Mouse (Mus musculus) Patski (cell line): ENCODE data around the gene Fam129b. TPM values are rescaled to one million over a fixed set of nuclear protein-coding genes. Genes with fewer than 3 reads are reported as not detected.
A peak's percentile ranks its signal among the peaks of the same experiment; 100 is the strongest.

ENCODE experiments used
- ATAC-seq: fragments of 100-300 bp; one replicate; pipeline ENCODE4 v1.8.0; 2021
- CTCF ChIA-PET: fragments of 350-600 bp; sonication (Branson Sonifier 250); formaldehyde crosslinking; loops from one replicate; lab custom pipeline; 2022; ENCODE audit warnings: inconsistent platforms; lab: Charles Lee
- POLR2A ChIA-PET: fragments of 350-600 bp; sonication (Branson Sonifier 250); formaldehyde crosslinking; loops from one replicate; lab custom pipeline; 2022; ENCODE audit warnings: antibody characterized with exemption, inconsistent platforms; lab: Charles Lee
- DNase-seq: peaks from one replicate; pipeline ENCODE4 v3.0.0-alpha.2; 2011; ENCODE audit warnings: low read depth, low spot score
- H3K27me3 ChIP-seq: fragments of 371-371 bp; one replicate; pipeline ENCODE4 v1.5.1; 2021
- CTCF ChIP-seq: fragments of 100-300 bp; IDR thresholded peaks from one replicate; pipeline ENCODE4 v1.5.1; 2021
- in situ Hi-C: fragments of 300-500 bp; cut with MboI; formaldehyde crosslinking; loops from 3 replicates; pipeline ENCODE4 v1.11.1; 2018; ENCODE audit warnings: low pct_unique_long_range_greater_than_20kb, mixed read lengths
- polyA plus RNA-seq: library from polyadenylated mRNA; unstranded; gene quantifications from one replicate; pipeline ENCODE4 v1.2.3, GENCODE M21; 2021

The Fam129b gene
- polyA plus RNA-seq, 1 experiment from 2014 or later, result 170 TPM

DNA sequence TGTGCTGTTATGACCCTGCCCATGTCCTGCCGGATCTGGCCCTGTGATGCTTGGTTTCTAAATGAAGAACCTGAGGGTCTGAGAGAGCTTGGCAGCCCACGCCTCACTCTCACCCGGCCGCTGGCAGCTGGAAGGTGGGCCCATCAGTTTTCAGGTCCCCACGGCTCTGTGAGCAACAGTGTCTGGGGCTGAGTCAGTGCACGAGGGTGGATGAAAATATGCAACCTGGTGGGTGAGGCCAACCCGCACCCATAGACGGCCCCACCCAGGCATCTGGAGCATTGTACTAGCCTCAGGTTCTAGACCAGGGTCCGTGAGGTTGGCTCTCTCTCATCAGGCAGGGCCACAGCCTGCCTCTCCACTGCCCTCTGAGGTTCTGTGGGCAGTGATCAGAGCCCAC, 26.2 kb downstream of the Fam129b start:
- in situ Hi-C loops, result no loop called here
- DNase-seq (no peak), ATAC-seq (no peak)
- CTCF ChIA-PET, result interaction anchor here (1.4 kb wide), 1 partner anchor 10 kb away, joined by 4 read pairs; no protein-coding TSS in a partner anchor
- POLR2A ChIA-PET, result interaction anchor here (0.7 kb wide), 1 partner anchor 120 kb away, joined by 4 read pairs; no protein-coding TSS in a partner anchor
- H3K27me3 ChIP-seq, result no peaks in the 10 kb centered on the region
- no peak for TF ChIP-seq CTCF

DNA sequence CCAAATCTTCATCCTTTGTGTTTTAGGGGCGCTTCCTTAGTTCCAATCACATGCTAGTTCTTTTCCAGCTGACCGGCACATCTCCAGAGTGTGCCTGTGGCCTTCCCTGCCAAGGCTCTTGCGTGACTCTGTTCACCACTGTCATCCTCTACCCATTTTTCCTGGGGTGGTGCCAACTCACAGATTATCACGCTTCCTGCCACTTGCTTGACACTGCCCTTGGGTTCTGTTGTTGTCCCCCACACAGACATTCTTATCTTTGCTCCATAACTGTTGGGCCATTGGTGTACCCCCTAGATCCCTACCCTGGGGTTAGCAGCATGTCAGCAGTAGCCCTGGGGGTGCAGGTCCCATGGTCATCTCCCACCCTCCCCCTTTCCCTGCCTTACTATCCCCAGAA, 27.6 kb downstream of the Fam129b start:
- CTCF ChIA-PET, result no interaction called here
- peak; percentile 13 for ATAC-seq
- TF ChIP-seq CTCF, result no peak
- in situ Hi-C loops, result no loop called here
- POLR2A ChIA-PET, result no interaction called here
- DNase-seq, result no peak
- no peaks in the 10 kb centered on the region for H3K27me3 ChIP-seq

- POLR2A ChIA-PET, result interaction anchor here (0.5 to 1.0 kb wide), 2 partner anchors 8 to 1850 kb away, joined by 3 read pairs; no protein-coding TSS in a partner anchor
- TF ChIP-seq CTCF, result no peak
- in situ Hi-C loops, result no loop called here
These were observed 28.7 kb downstream of the Fam129b start for GRCm38 (mm10) chr2:32904637-32905036.

DNA sequence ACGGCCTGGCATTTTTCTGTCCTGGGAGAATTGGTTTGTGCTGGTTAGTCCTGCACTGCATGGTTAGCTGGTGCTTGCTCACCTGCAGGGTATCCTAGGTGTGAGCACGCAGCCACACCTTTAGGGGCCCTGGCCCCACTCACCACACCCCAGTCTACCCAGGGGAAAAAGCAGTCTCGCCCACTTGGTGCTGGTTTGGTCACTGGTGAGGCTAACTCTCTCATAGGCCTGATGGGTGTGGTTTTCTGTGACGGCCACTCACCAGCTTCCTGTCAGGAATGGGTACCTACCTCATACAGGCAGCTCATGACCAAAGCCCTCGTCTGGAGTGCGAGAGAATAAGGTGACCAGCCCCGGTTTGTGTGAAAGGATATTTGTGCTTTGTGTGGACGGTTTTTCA, 29.4 kb downstream of the Fam129b start:
- TF ChIP-seq CTCF, result no peak
- in situ Hi-C loops, result no loop called here
- ATAC-seq, result no peak
- H3K27me3 ChIP-seq, result no peaks in the 10 kb centered on the region
- CTCF ChIA-PET, result interaction anchor here (1.7 to 1.9 kb wide), 2 partner anchors 22 to 27 kb away, joined by 3 to 8 read pairs; no protein-coding TSS in a partner anchor
- no peak for DNase-seq
- POLR2A ChIA-PET, result interaction anchor here (1.0 kb wide), 1 partner anchor 9 kb away, joined by 3 read pairs; no protein-coding TSS in a partner anchor

More at GRCm38 (mm10) chr2:32904637-32905036, 28.7 kb downstream of the Fam129b start:
- CTCF ChIA-PET, result interaction anchor here (1.7 to 1.9 kb wide), 2 partner anchors 23 to 26 kb away, joined by 3 to 8 read pairs; no protein-coding TSS in a partner anchor
- no peaks in the 10 kb centered on the region for H3K27me3 ChIP-seq
- DNase-seq (no peak), ATAC-seq (no peak)

DNA sequence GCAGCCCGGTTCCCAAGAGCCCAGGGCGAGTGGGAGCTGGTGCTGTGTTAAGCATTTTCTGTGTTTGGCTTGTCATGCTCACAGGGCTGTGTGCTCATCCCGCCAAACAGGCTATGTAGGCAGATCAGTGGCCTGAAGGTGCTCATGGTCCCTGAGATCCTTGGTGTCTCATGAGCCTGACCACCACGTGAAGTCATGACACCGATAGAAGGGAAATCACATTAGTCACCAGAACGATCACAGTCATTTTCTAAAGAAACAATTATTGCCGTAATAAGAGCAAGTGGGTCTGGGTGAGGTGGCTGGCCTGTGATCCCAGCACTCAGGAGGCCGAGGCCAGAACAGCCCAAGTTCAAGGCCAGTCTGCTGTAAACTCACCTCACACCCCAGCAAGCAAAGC, 31.5 kb downstream of the Fam129b start:
- no peaks in the 10 kb centered on the region for H3K27me3 ChIP-seq
- in situ Hi-C loops, result no loop called here
- ChIA-PET CTCF (no interaction called here), POLR2A (no interaction called here)
- ATAC-seq (no peak), DNase-seq (no peak)
- no peak for TF ChIP-seq CTCF

DNA sequence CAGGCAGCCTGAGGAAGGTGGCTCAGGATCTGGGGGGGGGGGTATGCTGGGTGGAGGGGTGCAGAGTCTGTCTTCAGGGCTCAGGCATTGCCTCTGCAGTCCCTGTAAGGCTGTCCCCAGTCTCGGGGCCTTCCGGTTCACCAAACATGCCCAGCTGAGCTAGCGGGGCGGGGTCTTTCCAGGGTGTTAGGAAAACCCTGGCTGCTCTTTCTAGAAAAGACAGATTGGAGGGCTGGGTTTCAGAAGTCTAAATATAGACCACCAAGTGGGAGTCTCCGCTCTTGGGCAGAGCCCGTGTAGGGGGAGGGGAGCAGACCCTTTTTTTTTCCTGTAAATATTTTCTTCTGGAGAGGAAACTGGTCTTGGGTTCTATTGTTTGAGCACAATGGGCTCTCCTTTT, 32.4 kb downstream of the Fam129b start:
- ATAC-seq, result no peak
- ChIA-PET CTCF (no interaction called here), POLR2A (no interaction called here)
- no peak for TF ChIP-seq CTCF
- no peaks in the 10 kb centered on the region for H3K27me3 ChIP-seq
- no peak for DNase-seq
- in situ Hi-C loops, result no loop called here

DNA sequence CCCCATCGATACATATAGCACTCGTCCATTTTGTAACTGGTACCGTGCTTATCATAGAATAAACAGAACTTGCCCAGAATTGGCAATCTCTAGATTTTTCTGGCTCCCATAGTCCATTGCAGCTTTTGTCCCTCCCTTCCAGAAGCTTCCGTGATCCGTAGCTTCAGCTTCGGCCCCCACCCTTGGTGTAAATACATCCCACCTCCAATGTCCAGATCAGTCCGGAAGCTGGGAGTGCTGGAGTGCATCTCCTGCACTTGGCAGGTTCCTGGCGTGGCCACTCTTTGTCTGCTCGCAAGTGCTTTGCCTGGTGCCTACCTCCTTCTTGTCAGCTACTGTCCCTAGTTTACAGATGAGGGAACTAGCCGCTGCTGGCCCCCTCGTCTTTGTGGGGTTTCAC, 32.9 kb downstream of the Fam129b start:
- CTCF ChIA-PET, result interaction anchor here (3.6 kb wide), 1 partner anchor 20 kb away, joined by 13 read pairs; no protein-coding TSS in a partner anchor
- POLR2A ChIA-PET, result no interaction called here
- DNase-seq (no peak), ATAC-seq (no peak)
- no peak for TF ChIP-seq CTCF
- in situ Hi-C loops, result no loop called here
- no peaks in the 10 kb centered on the region for H3K27me3 ChIP-seq

GRCm38 (mm10) chr2:32911639-32912182, 35.8 kb downstream of the Fam129b start:
- in situ Hi-C loops, result loop anchor here (5.0 kb wide), 1 partner anchor 44 kb away; no protein-coding TSS in a partner anchor
- CTCF ChIA-PET, result interaction anchor here (0.8 to 3.6 kb wide), 8 partner anchors 10 to 47 kb away, joined by 3 to 21 read pairs (median 6); no protein-coding TSS in a partner anchor
- POLR2A ChIA-PET, result interaction anchor here (0.9 to 2.2 kb wide), 3 partner anchors 14 to 32 kb away, joined by 3 to 5 read pairs (median 4); no protein-coding TSS in a partner anchor
- no peak for TF ChIP-seq CTCF
- no peaks in the 10 kb centered on the region for H3K27me3 ChIP-seq
- DNase-seq (no peak), ATAC-seq (no peak)

DNA sequence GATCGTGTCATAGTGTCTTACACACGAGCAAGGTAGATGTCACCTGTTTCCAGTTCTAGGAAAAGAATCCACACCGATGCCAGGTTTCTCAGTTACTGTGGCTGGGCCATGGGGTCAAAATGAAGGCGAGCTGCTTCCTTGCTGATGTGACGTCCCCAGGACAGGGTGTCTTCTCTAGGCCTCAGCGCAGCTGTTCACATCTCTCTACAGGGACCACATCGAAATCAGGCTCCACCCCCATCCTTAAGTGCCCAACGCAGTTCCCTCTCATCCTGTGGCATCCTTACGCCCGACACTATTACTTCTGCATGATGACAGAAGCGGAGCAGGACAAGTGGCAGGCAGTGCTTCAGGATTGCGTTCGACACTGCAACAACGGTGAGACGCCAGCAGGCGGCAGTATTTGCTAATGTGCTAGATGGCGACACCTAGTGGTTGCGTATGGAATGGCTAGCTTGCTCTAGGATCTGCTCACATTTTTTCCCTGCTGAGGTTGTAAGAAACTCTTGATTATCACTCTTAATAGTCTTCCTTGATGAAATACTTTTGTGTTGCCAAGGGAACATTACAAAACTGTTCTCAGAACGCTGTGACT, 36.4 kb downstream of the Fam129b start:
- DNase-seq, result no peak
- ChIA-PET CTCF (interaction anchor here (0.7 to 3.6 kb wide), 13 partner anchors 10 to 47 kb away, joined by 3 to 21 read pairs (median 5); partner anchors contain the start of gene Fam129b), POLR2A (interaction anchor here (0.7 to 2.2 kb wide), 5 partner anchors 15 to 198 kb away, joined by 3 to 6 read pairs (median 4); no protein-coding TSS in a partner anchor)
- no peaks in the 10 kb centered on the region for H3K27me3 ChIP-seq
- ATAC-seq, result no peak
- no peak for TF ChIP-seq CTCF
- in situ Hi-C loops, result loop anchor here (5.0 kb wide), 1 partner anchor 45 kb away; no protein-coding TSS in a partner anchor

- DNase-seq (no peak), ATAC-seq (peak; percentile 17)
- CTCF ChIA-PET, result interaction anchor here (1.1 to 2.8 kb wide), 3 partner anchors 14 to 55 kb away, joined by 3 to 18 read pairs (median 8); no protein-coding TSS in a partner anchor
- in situ Hi-C loops, result loop anchor here (5.0 kb wide), 1 partner anchor 47 kb away; no protein-coding TSS in a partner anchor
- TF ChIP-seq CTCF, result no peak
- H3K27me3 ChIP-seq, result no peaks in the 10 kb centered on the region
- POLR2A ChIA-PET, result interaction anchor here (0.9 to 1.4 kb wide), 2 partner anchors 14 to 17 kb away, joined by 3 read pairs; no protein-coding TSS in a partner anchor
These were observed 38.4 kb downstream of the Fam129b start for GRCm38 (mm10) chr2:32914362-32914761.
